Mouse (Mus musculus) intestine, postnatal 0 days (tissue): ENCODE results near the gene Taldo1. TPM values are rescaled to one million over a fixed set of nuclear protein-coding genes. Genes with fewer than 3 reads are reported as not detected.
A peak's percentile ranks its signal among the peaks of the same experiment; 100 is the strongest.

Experiments used
- ATAC-seq: fragments of 200-750 bp; cut with Nextera tagmentation; 2 replicates; pipeline ENCODE4 v1.8.0; 2017; ENCODE audit warnings: mild to moderate bottlenecking, moderate TSS enrichment, moderate library complexity
- H3K27ac ChIP-seq: fragments of 300-500 bp; sonication (generic); 2 replicates; pipeline ENCODE4 v1.5.1; 2014; ENCODE audit warnings: mild to moderate bottlenecking, low read depth, low read length, moderate library complexity
- H3K27me3 ChIP-seq: fragments of 300-500 bp; sonication (generic); replicated peaks from 2 replicates; pipeline ENCODE4 v1.6.1; 2014; ENCODE audit warnings: low read length, mixed read lengths; ENCODE audit not compliant: control insufficient read depth, insufficient read depth
- H3K36me3 ChIP-seq: fragments of 300-500 bp; sonication (generic); 2 replicates; pipeline ENCODE4 v1.6.1; 2014; ENCODE audit warnings: mild to moderate bottlenecking, moderate library complexity; ENCODE audit not compliant: control insufficient read depth, insufficient read depth
- H3K4me1 ChIP-seq: fragments of 300-500 bp; sonication (generic); replicated peaks from 2 replicates; pipeline ENCODE4 v1.6.1; 2014; ENCODE audit warnings: antibody characterized with exemption, low read length, mixed read lengths; ENCODE audit not compliant: control insufficient read depth, insufficient read depth
- H3K4me2 ChIP-seq: fragments of 300-500 bp; sonication (generic); replicated peaks from 2 replicates; pipeline ENCODE4 v1.6.1; 2014; ENCODE audit warnings: low read depth, mild to moderate bottlenecking, moderate library complexity
- H3K4me3 ChIP-seq: fragments of 300-500 bp; sonication (generic); 2 replicates; pipeline ENCODE4 v1.5.1; 2014; ENCODE audit warnings: low read depth, low read length
- H3K9ac ChIP-seq: fragments of 300-500 bp; sonication (generic); 2 replicates; pipeline ENCODE4 v1.6.1; 2014; ENCODE audit warnings: mild to moderate bottlenecking, low read depth, low read length
- H3K9me3 ChIP-seq: fragments of 300-500 bp; sonication (generic); 2 replicates; pipeline ENCODE4 v1.6.1; 2016; ENCODE audit warnings: mixed run types; ENCODE audit not compliant: control insufficient read depth
- CTCF ChIP-seq: sonication (generic); IDR thresholded peaks from 2 replicates; pipeline ENCODE4 v1.5.1; 2016; ENCODE audit warnings: low read depth, mild to moderate bottlenecking, control low read depth, antibody characterized with exemption, moderate library complexity
- WGBS: fragments of 180-500 bp; shearing (Covaris S2); extraction: QIAGEN DNeasy Blood & Tissue Kit; methylation state at CpG from one replicate; pipeline ENCODE4 v1.1.7; 2014; 5-methylcytosine and 5-hydroxymethylcytosine counted together
- polyA plus RNA-seq: library from polyadenylated mRNA; unstranded; fragments of >200 nt; fragmentation: Nextera tagmentation; extraction: Ambion mirVana; gene quantifications from 2 replicates; pipeline ENCODE4 v1.2.1, GENCODE M21; 2015

The Taldo1 gene
- polyA plus RNA-seq, 1 experiment from 2014 or later, result 711 TPM

- no peak overlapping the region for H3K4me3 ChIP-seq
- TF ChIP-seq CTCF, result no peak
- H3K9me3 ChIP-seq, result no peaks in the 10 kb centered on the region
- H3K9ac ChIP-seq, result no peak overlapping the region
- H3K4me2 ChIP-seq, result no peak overlapping the region
- H3K27me3 ChIP-seq, result no peaks in the 10 kb centered on the region
- no peaks in the 10 kb centered on the region; the same call in 1 of the 2 replicates for H3K4me1 ChIP-seq
- peaks cover 20% of the 10 kb centered on the region for H3K36me3 ChIP-seq
- ATAC-seq, result no peak
- WGBS, result 73% methylated on average over 12 of the region's 12 CpGs
- H3K27ac ChIP-seq, result no peak overlapping the region
These were observed 35.1 kb downstream of the Taldo1 start for GRCm38 (mm10) chr7:141426948-141427730.

GRCm38 (mm10) chr7:141428701-141429100 lies 36.7 kb downstream of the Taldo1 start:
- Histone ChIP-seq H3K27me3 (no peaks in the 10 kb centered on the region), H3K36me3 (peaks cover 36% of the 10 kb centered on the region), H3K4me1 (no peaks in the 10 kb centered on the region; the same call in 1 of the 2 replicates), H3K4me2 (no peak overlapping the region; the same call in 1 of the 2 replicates), H3K9me3 (no peaks in the 10 kb centered on the region), H3K9ac (no peak overlapping the region), H3K4me3 (no peak overlapping the region), H3K27ac (no peak overlapping the region)
- 62% methylated on average over 5 of the region's 5 CpGs for WGBS
- ATAC-seq, result no peak
- TF ChIP-seq CTCF, result no peak

- peak; percentile 47 for ATAC-seq
- Histone ChIP-seq H3K4me3 (no peak within 1 kb of the TSS), H3K9ac (no peak within 1 kb of the TSS), H3K36me3 (peaks cover 39% of the 10 kb centered on the region), H3K27me3 (no peaks in the 10 kb centered on the region), H3K27ac (no peak within 1 kb of the TSS), H3K4me2 (peak within 1 kb of the TSS; percentile 27), H3K9me3 (no peaks in the 10 kb centered on the region), H3K4me1 (peaks cover under 1% of the 10 kb centered on the region; the same call in 1 of the 2 replicates)
- TF ChIP-seq CTCF, result no peak
- WGBS, result 11% methylated on average over 19 of the region's 19 CpGs
These were observed 37.3 kb downstream of the Taldo1 start, which contains the start of gene Cend1 for GRCm38 (mm10) chr7:141429310-141429709. Gene Cend1, minus strand, starts transcription at chr7:141429491.

GRCm38 (mm10) chr7:141429840-141430584 lies 38.0 kb downstream of the Taldo1 start:
- Histone ChIP-seq H3K4me2 (no peak overlapping the region), H3K4me1 (peaks cover 7% of the 10 kb centered on the region; the same call in 1 of the 2 replicates)
- ATAC-seq, result no peak

GRCm38 (mm10) chr7:141430585-141431240 lies 38.7 kb downstream of the Taldo1 start:
- Histone ChIP-seq H3K4me3 (no peak overlapping the region), H3K4me1 (peaks cover 11% of the 10 kb centered on the region), H3K27ac (no peak overlapping the region), H3K4me2 (no peak overlapping the region), H3K9ac (no peak overlapping the region), H3K27me3 (no peaks in the 10 kb centered on the region), H3K36me3 (peaks cover 39% of the 10 kb centered on the region), H3K9me3 (no peaks in the 10 kb centered on the region)
- TF ChIP-seq CTCF, result no peak
- WGBS, result 96% methylated on average over 9 of the region's 9 CpGs
- ATAC-seq, result no peak

More at GRCm38 (mm10) chr7:141429840-141430584, 38.0 kb downstream of the Taldo1 start:
- no peaks in the 10 kb centered on the region for H3K9me3 ChIP-seq
- 61% methylated on average over 9 of the region's 9 CpGs for WGBS
- no peak for TF ChIP-seq CTCF
- H3K27me3 ChIP-seq, result no peaks in the 10 kb centered on the region
- H3K9ac ChIP-seq, result no peak overlapping the region
- peaks cover 39% of the 10 kb centered on the region for H3K36me3 ChIP-seq
- H3K4me3 ChIP-seq, result no peak overlapping the region
- no peak overlapping the region for H3K27ac ChIP-seq
